Mouse (Mus musculus) limb, embryonic 12.5 days (tissue): ENCODE data around the gene Mcidas. TPM values are rescaled to one million over a fixed set of nuclear protein-coding genes. Genes with fewer than 3 reads are reported as not detected.
"Not testable (repeated sequence)": the region's sequence is repeated elsewhere in the genome, so short reads cannot be mapped to it uniquely, and the experiment has no call there.

ENCODE experiments used
- ATAC-seq: fragments of 200-750 bp; cut with Nextera tagmentation; 2 replicates; pipeline ENCODE4 v1.8.0; 2017; ENCODE audit warnings: low read depth, moderate TSS enrichment; ENCODE audit not compliant: insufficient number of reproducible peaks, insufficient read depth, low FRiP score, low TSS enrichment
- H3K27ac ChIP-seq: fragments of 300-500 bp; sonication (generic); 2 replicates; pipeline ENCODE4 v1.5.1; 2016; ENCODE audit warnings: mild to moderate bottlenecking, moderate library complexity
- H3K27me3 ChIP-seq: fragments of 300-500 bp; sonication (generic); 2 replicates; pipeline ENCODE4 v1.6.1; 2016; ENCODE audit warnings: mild to moderate bottlenecking, moderate library complexity
- H3K36me3 ChIP-seq: fragments of 300-500 bp; sonication (generic); 2 replicates; pipeline ENCODE4 v1.6.1; 2016; ENCODE audit warnings: mild to moderate bottlenecking, moderate library complexity
- H3K4me1 ChIP-seq: fragments of 300-500 bp; sonication (generic); replicated peaks from 2 replicates; pipeline ENCODE4 v1.6.1; 2016
- H3K4me2 ChIP-seq: fragments of 300-500 bp; sonication (generic); 2 replicates; pipeline ENCODE4 v1.6.1; 2016; ENCODE audit warnings: mild to moderate bottlenecking, moderate library complexity
- H3K4me3 ChIP-seq: fragments of 300-500 bp; sonication (generic); replicated peaks from 2 replicates; pipeline ENCODE4 v1.5.1; 2016; ENCODE audit warnings: mild to moderate bottlenecking
- H3K9ac ChIP-seq: fragments of 300-500 bp; sonication (generic); replicated peaks from 2 replicates; pipeline ENCODE4 v1.6.1; 2016; ENCODE audit warnings: mild to moderate bottlenecking, moderate library complexity
- H3K9me3 ChIP-seq: fragments of 300-500 bp; sonication (generic); 2 replicates; pipeline ENCODE4 v1.6.1; 2016; ENCODE audit warnings: mild to moderate bottlenecking, moderate library complexity
- WGBS: fragments of 180-500 bp; shearing (Covaris S2); methylation state at CpG from one replicate; pipeline ENCODE4 v1.1.7; 2016; 5-methylcytosine and 5-hydroxymethylcytosine counted together
- polyA plus RNA-seq: library from polyadenylated mRNA; unstranded; fragments of >200 nt; fragmentation: Nextera tagmentation; extraction: Ambion mirVana; gene quantifications from 2 replicates; pipeline ENCODE4 v1.2.1, GENCODE M21; 2016

Mcidas gene
- polyA plus RNA-seq, 1 experiment from 2014 or later: not detected

DNA sequence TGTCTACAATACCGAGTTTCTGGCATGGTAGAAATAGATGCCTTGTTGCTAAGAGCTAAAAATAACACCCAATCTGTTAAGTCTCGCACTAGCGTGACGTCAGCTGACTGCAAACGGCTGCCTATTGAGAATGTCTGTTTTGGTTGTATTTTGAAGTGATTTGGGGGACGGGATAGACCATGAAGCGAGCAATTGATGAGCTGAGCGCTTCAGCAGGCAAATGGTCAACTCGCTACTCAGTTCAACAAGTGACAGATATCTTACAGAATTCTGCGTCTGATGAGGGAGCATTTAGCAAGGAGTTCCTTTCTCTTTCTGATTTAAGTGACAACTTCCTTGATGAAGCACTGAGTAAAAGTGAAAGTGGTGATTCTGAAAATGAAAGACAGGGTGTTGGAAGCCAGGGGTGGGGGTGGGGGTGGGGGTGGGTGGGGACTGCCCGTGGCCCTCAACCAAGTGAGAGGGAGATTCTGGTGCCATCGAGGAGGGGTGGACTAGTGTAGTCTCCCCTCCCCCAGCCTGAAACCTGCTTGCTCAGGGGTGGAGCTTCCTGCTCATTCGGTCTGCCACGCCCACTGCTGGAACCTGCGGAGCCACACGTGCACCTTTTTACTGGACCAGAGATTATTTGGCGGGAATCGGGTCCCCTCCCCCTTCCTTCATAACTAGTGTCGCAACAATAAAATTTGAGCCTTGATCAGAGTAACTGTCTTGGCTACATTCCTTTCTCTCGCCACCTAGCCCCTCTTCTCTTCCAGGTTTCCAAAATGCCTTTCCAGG is 19.7 kb downstream of the Mcidas start:
- not testable (repeated sequence) for H3K27me3 ChIP-seq, ATAC-seq, H3K36me3 ChIP-seq, H3K9ac ChIP-seq, H3K4me1 ChIP-seq, H3K9me3 ChIP-seq, H3K27ac ChIP-seq
- H3K4me2 ChIP-seq: peak overlapping the region; percentile 35
- 52% methylated on average over 19 of the region's 20 CpGs for WGBS
- 0 out of 2 replicates have a peak overlapping the region, but pooled peaks have one; percentile 18 for H3K4me3 ChIP-seq

DNA sequence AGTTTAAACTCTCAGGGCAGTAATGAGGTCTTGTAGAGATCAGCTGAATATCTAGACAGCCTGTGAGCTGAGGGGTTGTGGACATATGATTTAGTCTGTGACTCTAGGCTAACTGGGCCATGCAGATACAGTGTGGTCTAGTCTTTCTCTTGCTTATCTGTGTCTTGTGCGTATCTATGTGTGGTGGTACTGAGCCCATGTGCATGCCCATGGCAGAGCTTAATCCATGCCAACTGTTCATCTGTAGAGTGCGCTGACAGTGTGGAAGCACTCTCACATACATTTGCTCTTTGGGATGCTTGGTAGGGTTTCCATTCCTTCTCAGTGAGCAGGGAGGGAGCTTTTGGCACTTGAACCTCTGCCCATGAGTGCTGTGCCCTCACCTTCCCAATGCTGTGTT is 27.9 kb downstream of the Mcidas start:
- H3K27ac ChIP-seq: no peak overlapping the region
- H3K9ac ChIP-seq: no peak overlapping the region
- peaks cover 3% of the 10 kb centered on the region; the same call in 1 of the 2 replicates for H3K27me3 ChIP-seq
- WGBS: 88% methylated on average over 2 of the region's 2 CpGs
- H3K9me3 ChIP-seq: no peaks in the 10 kb centered on the region
- no peaks in the 10 kb centered on the region for H3K36me3 ChIP-seq
- H3K4me3 ChIP-seq: no peak overlapping the region
- no peak for ATAC-seq
- H3K4me2 ChIP-seq: no peak overlapping the region
- 0 out of 2 replicates have a peak, but pooled peaks cover 6% of the 10 kb centered on the region for H3K4me1 ChIP-seq

DNA sequence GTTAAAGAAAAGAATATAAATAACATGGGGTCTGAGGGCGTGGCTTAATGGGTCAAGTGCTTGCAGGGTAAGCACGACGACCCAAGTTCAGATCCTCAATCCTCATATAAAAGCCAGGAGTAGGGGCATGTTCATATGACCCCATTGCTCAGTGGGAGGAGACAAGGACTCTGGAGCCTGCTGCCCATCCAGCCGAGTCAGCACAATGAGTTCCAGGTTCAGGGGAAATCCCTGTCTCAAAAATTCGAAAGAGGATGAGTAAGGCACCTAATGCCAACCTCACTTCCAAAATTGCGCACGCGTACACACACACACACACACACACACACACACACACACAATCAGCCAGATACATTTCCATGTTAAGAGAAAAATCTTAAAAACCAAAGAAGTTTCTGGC is 28.8 kb downstream of the Mcidas start:
- H3K4me1 ChIP-seq: 0 out of 2 replicates have a peak, but pooled peaks cover 6% of the 10 kb centered on the region
- no peaks in the 10 kb centered on the region for H3K36me3 ChIP-seq
- H3K27me3 ChIP-seq: peaks cover 3% of the 10 kb centered on the region; the same call in 1 of the 2 replicates
- WGBS: 69% methylated on average over 8 of the region's 8 CpGs
- no peak overlapping the region for H3K27ac ChIP-seq
- H3K9ac ChIP-seq: no peak overlapping the region
- H3K4me3 ChIP-seq: no peak overlapping the region
- no peaks in the 10 kb centered on the region for H3K9me3 ChIP-seq
- no peak for ATAC-seq
- H3K4me2 ChIP-seq: no peak overlapping the region

DNA sequence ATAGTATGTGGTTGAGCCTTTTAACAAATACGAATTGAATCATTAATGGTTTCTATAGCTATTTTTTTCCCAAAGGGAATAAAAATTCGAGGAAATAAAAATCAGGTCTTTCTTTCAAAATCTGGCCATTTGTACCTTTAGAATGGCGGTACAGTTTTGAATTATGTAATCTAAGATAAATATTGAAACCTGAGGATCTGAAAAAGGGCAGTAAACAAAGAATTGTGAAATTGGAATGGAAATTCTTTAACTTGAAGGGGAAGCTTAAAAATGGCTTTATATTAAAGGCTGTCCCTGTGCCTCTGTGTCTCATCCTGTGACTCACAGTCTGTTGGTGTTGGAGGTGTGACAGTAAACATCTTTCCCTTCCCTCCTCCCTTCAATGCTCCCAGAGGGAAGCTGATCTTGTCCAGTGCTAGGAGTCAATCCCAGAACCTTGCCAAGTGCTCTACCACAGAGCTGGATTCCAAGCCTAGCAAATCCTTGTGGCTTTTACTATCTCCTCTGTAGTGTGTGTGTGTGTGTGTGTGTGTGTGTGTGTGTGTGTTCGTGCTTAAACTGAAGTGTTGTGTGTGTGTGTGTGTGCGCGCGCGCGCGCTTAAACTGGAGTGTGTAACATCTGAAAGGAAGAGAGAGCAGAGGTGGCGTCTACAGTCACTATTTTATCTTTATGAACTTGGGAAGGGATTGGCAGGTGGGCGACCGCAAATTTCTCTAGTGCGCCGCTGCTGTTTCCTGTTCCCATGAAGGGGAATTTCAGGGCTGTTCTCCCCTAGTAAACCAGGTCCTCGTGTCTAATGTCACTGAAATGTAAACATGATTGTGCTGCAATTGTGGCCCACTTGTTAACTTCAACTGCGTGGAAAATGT is 29.9 kb downstream of the Mcidas start:
- no peak overlapping the region for H3K4me2 ChIP-seq
- no peaks in the 10 kb centered on the region for H3K9me3 ChIP-seq
- H3K36me3 ChIP-seq: no peaks in the 10 kb centered on the region
- 0 out of 2 replicates have a peak, but pooled peaks cover 6% of the 10 kb centered on the region for H3K4me1 ChIP-seq
- no peak overlapping the region for H3K4me3 ChIP-seq
- 68% methylated on average over 17 of the region's 17 CpGs for WGBS
- ATAC-seq: no peak
- H3K27ac ChIP-seq: no peak overlapping the region
- H3K27me3 ChIP-seq: peaks cover 5% of the 10 kb centered on the region; the same call in 1 of the 2 replicates
- H3K9ac ChIP-seq: no peak overlapping the region

DNA sequence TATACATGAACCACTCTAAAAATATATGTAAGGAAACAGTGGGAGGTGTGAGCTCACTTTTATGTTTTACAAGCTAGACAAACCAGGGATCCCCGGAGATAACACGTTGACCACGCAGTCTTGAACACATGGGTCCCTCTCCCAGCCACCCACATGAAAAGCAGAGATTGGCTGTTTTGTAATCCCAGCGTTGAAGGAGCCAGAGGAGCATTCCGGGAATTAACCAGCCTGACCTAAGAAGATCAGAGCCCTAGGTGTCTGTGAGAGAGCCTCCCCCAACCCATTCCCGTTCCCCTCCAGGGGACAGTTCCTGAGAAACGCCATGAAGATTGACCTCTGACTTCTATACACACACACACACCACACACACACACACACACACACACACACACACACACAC is 37.7 kb downstream of the Mcidas start:
- Histone ChIP-seq H3K36me3 (no peaks in the 10 kb centered on the region), H3K9me3 (no peaks in the 10 kb centered on the region), H3K27ac (no peak overlapping the region), H3K4me2 (peak overlapping the region; percentile 88), H3K4me1 (peaks cover 17% of the 10 kb centered on the region), H3K27me3 (peaks cover 44% of the 10 kb centered on the region), H3K9ac (peak overlapping the region; percentile 65; the same call in 1 of the 2 replicates), H3K4me3 (peak overlapping the region; percentile 57)
- ATAC-seq: no peak
- WGBS: 1% methylated on average over 7 of the region's 7 CpGs

DNA sequence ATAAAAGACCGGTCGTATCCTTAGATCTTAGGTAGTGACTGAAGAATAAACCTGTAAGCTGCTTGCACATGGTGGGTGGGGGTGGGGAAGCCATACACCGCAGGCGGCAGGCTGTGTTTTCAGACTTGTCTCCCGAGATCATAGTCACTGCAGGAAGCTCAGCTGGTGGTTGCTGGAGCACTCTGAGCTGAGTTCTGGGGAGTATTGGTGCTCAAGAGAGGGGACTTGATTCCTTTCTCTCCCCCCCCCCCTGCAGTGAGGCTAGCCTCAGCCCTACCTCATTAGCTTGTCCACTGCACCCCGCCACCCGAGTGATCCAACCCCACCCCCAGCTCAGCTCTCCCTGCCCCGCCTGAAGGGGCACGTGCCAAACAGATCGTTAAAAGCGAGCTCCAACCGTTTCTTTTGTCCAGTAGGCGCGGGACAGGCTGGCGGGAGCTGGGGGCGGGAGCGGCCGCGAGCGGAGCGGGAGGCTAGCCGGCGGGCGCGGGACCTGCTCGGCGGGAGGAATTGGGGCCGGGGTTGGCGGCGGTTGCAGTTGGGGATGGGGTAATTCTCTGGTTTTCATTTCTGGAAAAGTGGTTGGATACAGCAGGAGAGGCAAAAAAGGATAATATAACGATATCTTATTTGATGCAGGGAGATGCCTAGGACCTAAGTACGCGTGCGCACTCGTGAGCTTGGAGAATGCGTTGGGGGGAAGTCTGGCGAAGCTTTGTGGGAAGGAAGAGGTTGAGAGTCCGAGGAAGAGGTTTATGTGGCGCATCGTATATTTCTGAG is 38.3 kb downstream of the Mcidas start:
- Histone ChIP-seq H3K36me3 (no peaks in the 10 kb centered on the region), H3K4me1 (peaks cover 17% of the 10 kb centered on the region), H3K9me3 (no peaks in the 10 kb centered on the region), H3K27ac (no peak overlapping the region), H3K27me3 (peaks cover 44% of the 10 kb centered on the region), H3K4me3 (peak overlapping the region; percentile 57), H3K4me2 (peak overlapping the region; percentile 88), H3K9ac (peak overlapping the region; percentile 65; the same call in 1 of the 2 replicates)
- WGBS: under 1% methylated on average over 40 of the region's 40 CpGs
- ATAC-seq: peak; percentile 56; the same call in 1 of the 2 replicates

DNA sequence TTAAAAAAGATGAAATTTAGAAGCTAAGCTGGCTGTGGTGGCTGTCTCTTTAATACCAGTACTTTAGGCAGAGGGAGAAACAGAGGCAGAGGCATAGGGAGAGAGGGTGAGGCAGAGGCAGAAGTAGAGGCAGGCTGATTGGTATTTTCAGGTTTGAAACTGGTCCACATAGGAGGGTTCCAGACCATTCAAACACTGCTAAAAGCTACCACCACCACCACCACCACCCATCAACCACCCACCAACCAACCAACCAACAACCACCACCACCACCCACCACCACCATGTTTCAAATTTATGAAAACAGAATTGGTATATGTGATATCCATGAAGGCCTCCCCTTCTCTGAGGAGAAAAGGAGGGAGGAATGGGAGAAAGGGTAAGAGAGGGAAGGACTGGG is 39.2 kb downstream of the Mcidas start:
- Histone ChIP-seq H3K9me3 (no peaks in the 10 kb centered on the region), H3K4me2 (no peak overlapping the region), H3K36me3 (no peaks in the 10 kb centered on the region), H3K4me1 (peaks cover 17% of the 10 kb centered on the region), H3K27me3 (peaks cover 49% of the 10 kb centered on the region), H3K9ac (no peak overlapping the region), H3K27ac (no peak overlapping the region), H3K4me3 (no peak overlapping the region)
- ATAC-seq: no peak

DNA sequence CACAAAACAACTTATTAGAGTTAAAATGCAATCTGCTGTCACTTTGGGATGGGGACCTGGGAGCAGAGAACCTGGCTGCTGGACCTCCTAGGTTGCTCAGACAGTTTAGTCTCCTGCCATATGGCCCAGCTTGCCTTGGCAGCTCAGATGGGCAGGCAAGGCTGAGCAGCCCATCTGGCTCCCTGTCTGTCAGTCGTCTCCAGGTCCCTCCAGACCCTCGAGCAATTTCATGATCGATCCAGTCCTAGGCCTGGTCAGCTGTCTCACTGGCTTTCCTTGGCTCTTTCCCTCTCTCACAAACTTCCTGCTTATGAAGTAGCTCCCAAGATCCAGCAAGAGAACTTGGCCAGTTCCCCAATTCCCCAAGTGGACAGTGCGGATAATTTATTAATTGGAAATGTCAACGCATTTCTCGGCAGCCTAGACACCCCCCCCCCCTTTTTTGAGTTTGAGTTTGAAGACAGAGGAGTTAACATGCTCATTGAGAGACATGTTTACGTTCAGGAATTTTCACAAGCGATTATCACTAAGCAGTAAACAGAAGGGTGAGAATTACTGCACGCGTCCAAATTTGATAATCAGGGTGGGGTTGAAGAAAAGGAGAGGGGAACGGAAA is 40.7 kb downstream of the Mcidas start:
- Histone ChIP-seq H3K36me3 (no peaks in the 10 kb centered on the region), H3K27me3 (peaks cover 43% of the 10 kb centered on the region), H3K27ac (no peak overlapping the region), H3K4me1 (peaks cover 17% of the 10 kb centered on the region), H3K9ac (peak overlapping the region; percentile 56; the same call in 1 of the 2 replicates), H3K4me2 (peak overlapping the region; percentile 98), H3K4me3 (peak overlapping the region; percentile 57), H3K9me3 (no peaks in the 10 kb centered on the region)
- WGBS: 1% methylated on average over 11 of the region's 11 CpGs
- ATAC-seq: no peak

DNA sequence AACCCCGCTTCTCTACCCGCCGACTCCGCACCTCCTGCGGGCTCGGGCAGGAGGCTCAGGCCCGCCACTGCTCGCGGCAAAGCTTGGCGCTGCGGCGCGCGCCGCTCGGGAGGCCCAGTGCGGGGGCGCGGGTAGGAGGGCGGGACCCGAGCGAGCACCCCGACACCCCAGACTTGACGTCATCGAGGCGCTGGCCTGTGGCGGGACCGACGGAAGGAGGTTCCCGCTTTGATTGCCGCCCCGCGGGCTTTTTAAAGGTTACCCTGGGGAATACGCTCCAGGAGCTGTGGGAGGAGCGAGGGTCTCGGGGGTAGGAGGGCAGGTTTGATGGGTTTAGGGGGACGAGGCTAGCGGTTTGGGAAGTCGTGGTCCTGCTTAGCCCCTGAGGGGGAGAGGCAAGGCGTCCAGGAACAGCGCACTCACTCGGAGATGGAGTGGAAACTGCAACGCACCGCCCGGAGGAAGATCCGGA is 41.3 kb downstream of the Mcidas start, which contains the start of gene Cdc20b:
TSS of gene Cdc20b (plus strand) at position 162 of the 472 bp plus-strand sequence.
- H3K9ac ChIP-seq: peak within 1 kb of the TSS; percentile 56
- no peaks in the 10 kb centered on the region for H3K9me3 ChIP-seq
- H3K4me1 ChIP-seq: peaks cover 17% of the 10 kb centered on the region
- ATAC-seq: 0 out of 2 replicates have a peak, but pooled peaks have one; percentile 10
- peaks cover 43% of the 10 kb centered on the region for H3K27me3 ChIP-seq
- peak within 1 kb of the TSS; percentile 57 for H3K4me3 ChIP-seq
- H3K36me3 ChIP-seq: no peaks in the 10 kb centered on the region
- peak within 1 kb of the TSS; percentile 98 for H3K4me2 ChIP-seq
- under 1% methylated on average over 46 of the region's 46 CpGs for WGBS
- no peak within 1 kb of the TSS for H3K27ac ChIP-seq

DNA sequence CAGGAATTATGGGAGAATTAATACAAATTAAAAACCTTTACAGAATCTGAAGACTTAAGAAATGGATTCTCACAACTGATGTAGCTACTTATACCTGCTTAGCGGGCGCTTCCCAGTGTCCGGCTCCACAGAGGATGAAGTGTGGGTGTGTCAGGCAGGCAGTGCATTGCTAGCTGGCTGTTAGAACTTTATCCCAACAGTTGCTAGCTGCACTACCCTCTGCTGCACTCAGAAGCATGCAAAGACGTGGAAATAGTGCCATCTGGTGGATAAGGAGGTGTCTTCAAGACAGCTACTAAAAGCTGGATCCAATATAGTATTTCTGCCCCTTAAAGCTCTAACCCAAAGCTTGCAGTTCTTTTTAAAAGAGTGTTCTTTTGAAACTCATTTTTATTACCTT is 42.2 kb downstream of the Mcidas start:
- H3K4me2 ChIP-seq: peak overlapping the region; percentile 98
- H3K9me3 ChIP-seq: no peaks in the 10 kb centered on the region
- no peaks in the 10 kb centered on the region for H3K36me3 ChIP-seq
- H3K27ac ChIP-seq: no peak overlapping the region
- peak; percentile 86 for ATAC-seq
- peaks cover 41% of the 10 kb centered on the region for H3K27me3 ChIP-seq
- peaks cover 17% of the 10 kb centered on the region for H3K4me1 ChIP-seq
- 0% methylated on average over 4 of the region's 4 CpGs for WGBS
- H3K9ac ChIP-seq: no peak overlapping the region
- peak overlapping the region; percentile 57 for H3K4me3 ChIP-seq
